Mouse (Mus musculus) inflammation-experienced regulatory T-cells, adult 6 months (primary cell): Measurements from ENCODE around the gene Ovca2. TPM values are rescaled to one million over a fixed set of nuclear protein-coding genes. Genes with fewer than 3 reads are reported as not detected.

Experiments used
- ATAC-seq: one replicate; pipeline ENCODE4 v1.8.0; 2017
- polyA plus RNA-seq, 3 experiments: library from polyadenylated mRNA; unstranded; fragments of 100-300 nt; shearing (Covaris generic); gene quantifications; one replicate each; pipeline ENCODE4 v1.2.1; 2017

Ovca2 gene
- polyA plus RNA-seq, 3 experiments from 2014 or later = 27.9 to 36.4 (median 32.7) TPM

DNA sequence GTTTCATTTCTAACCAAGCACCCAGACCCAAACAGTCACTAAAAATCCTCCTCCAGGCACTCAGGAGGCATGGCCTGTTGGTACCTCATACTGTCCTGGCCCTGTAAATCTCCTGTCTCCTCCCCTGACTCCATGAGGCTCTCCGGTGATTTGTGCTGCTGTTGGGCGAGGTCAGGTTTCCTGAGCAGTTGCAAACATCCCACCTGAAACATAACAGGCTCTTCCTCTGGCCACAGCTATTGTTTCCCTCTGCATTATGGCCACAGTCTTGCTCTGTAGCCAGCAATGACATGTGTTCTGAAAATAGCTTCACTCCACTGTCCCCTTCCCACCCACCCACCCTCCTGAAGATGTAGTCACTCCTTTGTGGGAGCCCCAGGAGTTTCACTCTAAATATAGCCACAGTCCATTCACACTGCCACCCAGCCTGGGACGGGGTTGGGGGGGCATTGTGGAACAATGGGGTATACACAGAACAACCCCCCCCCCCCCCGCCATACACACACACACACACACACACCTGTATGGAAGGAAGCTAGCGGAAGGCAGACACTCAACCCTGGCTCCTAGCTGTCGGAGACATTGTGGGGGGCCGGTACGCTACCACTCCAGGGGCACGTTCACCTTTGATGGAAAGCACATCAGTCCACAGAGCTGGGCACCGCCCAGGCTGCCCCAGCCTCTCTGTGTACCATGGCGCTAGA, 30.2 kb downstream of the Ovca2 start:
- no peak for ATAC-seq

DNA sequence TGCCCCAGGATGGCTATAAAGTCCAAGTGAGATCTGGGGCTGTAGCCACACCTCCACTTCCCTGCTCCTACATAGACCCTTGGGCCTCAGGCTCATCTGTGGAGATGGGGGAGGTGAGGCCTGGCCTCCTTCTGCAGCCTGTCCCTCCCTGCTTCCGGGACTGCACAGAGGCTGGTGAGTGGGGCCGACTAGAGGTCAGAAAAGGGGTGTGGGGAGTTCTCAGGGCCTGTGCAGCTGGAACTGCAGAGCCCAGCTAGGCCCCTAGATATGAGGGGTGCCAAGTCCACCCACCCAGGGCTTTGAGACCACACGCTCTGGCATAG, 30.8 kb downstream of the Ovca2 start:
- no peak for ATAC-seq

DNA sequence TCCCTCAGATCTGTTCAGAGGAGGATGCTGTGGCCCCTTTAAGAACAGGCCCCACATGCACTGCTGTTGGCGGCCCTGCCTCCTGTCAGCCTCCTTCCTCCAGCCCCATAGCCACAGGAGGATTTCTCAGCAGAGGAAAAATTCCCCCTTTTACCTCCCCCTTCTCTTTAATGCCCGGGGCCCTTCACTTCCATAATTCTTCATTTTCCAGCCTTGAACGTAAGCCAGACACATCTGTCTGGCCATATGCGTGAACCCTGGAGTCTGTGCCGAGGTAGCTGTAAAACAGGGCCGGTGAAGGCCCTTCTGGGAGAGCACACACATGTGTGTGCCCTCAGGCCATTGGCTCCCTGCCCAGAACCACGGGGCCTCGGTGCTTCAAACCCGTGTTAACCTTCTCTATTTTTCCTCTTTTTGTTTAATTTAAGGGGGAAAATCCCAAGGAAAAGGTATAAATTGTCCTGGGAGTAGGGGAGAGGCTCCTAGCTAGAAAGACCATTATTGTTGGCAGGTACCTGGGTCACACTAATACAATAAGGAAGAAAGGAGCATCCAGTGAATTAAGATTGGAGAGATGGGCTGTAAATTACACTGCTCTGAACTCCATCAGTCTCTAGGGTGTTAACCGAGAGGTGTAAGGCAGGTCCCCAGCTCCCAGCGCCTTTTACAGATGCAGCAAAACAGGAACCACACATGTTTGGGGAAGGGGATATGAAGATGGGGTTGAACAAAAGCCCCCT, 31.4 kb downstream of the Ovca2 start:
- no peak for ATAC-seq

GRCm38 (mm10) chr11:75145841-75146240, 32.8 kb downstream of the Ovca2 start:
- no peak for ATAC-seq

DNA sequence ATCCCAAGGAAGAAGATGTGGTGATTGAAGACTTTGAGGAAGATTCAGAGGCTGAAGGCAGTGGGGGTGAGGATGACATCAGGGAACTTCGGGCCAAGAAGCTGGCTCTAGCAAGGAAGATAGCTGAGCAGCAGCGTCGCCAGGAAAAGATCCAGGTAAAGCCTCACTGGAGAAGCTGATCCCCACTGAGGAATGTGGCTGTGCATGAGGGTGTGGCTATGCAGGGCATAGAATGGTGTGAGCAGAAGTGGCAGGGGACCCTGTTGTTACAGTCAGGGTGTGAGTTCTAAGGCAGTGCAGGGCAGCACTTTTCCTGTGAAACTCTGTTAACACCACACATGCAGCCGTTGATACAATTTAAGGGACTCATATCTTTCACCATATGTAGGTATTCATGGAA, 35.9 kb downstream of the Ovca2 start:
- no peak for ATAC-seq

- no peak for ATAC-seq
These were observed 36.7 kb downstream of the Ovca2 start for GRCm38 (mm10) chr11:75141913-75142312.

- ATAC-seq = no peak
These were observed 37.6 kb downstream of the Ovca2 start for GRCm38 (mm10) chr11:75141038-75141437.

DNA sequence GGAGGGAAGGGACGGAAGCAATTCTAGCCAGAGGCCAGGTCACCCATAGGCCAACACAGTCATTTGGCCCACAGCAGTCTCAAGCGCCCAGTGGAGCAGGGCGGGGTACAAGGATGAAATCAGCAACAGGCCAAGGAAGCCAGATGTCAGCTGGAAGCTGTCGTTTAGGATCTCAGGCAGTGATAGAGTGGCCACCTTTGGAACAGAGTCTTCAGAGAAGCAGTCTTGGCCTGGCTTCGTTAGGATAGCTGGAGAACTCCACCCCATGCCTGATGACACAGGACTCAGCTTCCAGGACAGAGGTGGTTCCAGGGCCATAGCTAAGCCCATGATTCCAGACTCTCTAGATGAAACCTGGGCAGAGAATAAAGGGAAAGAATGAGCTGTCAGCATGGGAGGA, 38.2 kb downstream of the Ovca2 start:
- ATAC-seq = no peak

- no peak for ATAC-seq
These were observed 39.3 kb downstream of the Ovca2 start for GRCm38 (mm10) chr11:75139122-75139963.

GRCm38 (mm10) chr11:75136666-75137398, 41.8 kb downstream of the Ovca2 start:
- peak; percentile 69 for ATAC-seq

GRCm38 (mm10) chr11:75135358-75135757, 43.3 kb downstream of the Ovca2 start:
- ATAC-seq = no peak

- ATAC-seq = no peak
These were observed 44.1 kb downstream of the Ovca2 start for GRCm38 (mm10) chr11:75134485-75135068.

- no peak for ATAC-seq
These were observed 44.7 kb downstream of the Ovca2 start for GRCm38 (mm10) chr11:75133951-75134350.

- no peak for ATAC-seq
These were observed 45.2 kb downstream of the Ovca2 start for GRCm38 (mm10) chr11:75133391-75133790.

DNA sequence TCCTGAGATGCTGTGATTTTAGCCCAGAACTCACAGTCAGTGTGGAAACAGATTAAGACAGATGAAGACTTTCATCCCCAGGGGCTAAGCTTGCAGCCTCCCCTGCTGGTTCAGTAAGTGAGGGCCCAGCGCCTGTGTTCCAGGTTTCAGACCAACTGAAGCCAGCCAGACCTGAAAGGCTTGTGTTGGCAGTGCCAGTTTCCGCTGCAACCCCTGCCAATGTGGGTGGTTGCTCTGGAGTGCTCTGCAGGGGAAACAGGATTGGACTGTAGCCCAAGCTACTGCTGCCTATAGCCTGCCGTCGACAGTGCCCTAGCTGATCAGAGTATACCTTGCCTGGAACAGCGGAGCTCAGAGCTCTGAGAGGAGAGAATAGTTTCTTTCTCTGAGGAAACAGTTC, 46.4 kb downstream of the Ovca2 start:
- ATAC-seq = no peak

DNA sequence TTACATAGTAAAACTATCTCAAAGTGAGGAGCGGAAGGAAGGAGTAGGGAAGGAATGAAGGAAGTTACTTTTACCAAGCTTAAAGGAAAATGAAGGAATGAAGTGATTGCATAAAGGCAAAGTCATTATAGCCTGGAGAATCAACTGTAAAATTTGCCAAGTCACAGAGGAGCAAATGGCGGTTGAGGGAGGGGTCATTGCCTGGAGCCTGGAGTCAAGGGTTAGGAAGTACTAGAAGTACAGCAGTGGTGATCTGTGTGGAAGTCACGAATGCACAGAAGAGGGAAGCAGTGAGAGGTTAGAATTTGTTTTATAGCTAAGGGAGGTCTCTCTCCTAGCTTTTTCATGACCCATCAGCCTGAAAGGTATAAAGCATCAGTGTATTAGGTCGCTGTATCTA, 47.3 kb downstream of the Ovca2 start:
- ATAC-seq = no peak

DNA sequence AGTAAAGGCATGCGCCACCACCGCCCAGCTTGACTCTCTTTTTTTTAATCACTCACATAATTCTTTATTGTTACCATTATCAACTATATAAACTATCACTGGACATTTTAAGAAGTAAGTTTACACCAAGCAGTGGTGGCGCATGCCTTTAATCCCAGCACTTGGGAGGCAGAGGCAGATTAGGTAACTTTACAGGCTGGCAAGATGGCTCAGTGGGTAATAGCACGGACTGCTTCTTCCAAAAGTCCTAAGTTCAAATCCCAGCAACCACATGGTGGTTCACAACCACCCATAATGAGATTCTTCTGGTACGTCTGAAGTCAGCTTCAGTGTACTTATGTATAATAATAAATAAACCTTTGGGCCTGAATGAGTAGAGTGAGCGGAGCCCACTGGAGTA, 49.2 kb downstream of the Ovca2 start:
- no peak for ATAC-seq

DNA sequence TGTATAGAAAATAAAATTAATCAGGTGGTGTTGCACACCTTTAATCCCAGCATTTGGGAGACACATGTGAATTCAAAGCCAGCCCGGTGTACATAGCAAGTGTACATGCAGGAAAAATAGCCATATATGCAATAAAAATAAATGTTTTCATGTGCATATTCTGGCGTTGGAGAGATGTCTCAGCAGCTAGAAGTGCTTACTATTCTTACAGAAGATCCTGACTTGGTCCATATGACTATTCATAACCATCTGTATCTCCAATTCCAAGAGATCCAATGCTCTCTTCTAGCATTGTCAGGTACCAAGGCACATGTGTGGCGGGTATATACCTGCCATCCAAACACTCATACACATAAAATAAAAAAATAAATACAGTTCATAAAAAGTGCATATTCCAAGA, 52.3 kb downstream of the Ovca2 start:
- ATAC-seq = no peak
